Mouse (Mus musculus) MEL (cell line): ENCODE data around the gene Hinfp. TPM values are rescaled to one million over a fixed set of nuclear protein-coding genes. Genes with fewer than 3 reads are reported as not detected.

ENCODE experiments used
- DNase-seq: peaks from one replicate; pipeline ENCODE4 v3.0.0; 2011; ENCODE audit warnings: low read depth, low spot score
- H3K27ac ChIP-seq: 2 replicates; pipeline ENCODE4 v1.5.1; 2012; ENCODE audit warnings: low read depth, mild to moderate bottlenecking, control low read depth, low read length, moderate library complexity; ENCODE audit not compliant: control insufficient read depth
- H3K27me3 ChIP-seq, 2 experiments: fragments of 150-350 bp in 1 of 2; sonication (generic) in 1 of 2; 2 replicates each; pipeline ENCODE4 v1.6.1; 2012; ENCODE audit warnings: low read length in 2 of 2, mild to moderate bottlenecking in 2 of 2, improper control_type of control experiment in 1 of 2, moderate library complexity in 1 of 2; ENCODE audit not compliant: insufficient read depth in 2 of 2, control insufficient read depth in 1 of 2
- H3K36me3 ChIP-seq, 2 experiments: 2 replicates each; pipeline ENCODE4 v1.6.1; 2012 to 2014; ENCODE audit warnings: low read length in 2 of 2, improper control_type of control experiment in 1 of 2, inconsistent platforms in 1 of 2, mild to moderate bottlenecking in 1 of 2; ENCODE audit not compliant: insufficient read depth in 2 of 2, control insufficient read depth in 1 of 2
- H3K4me1 ChIP-seq, 2 experiments: fragments of 150-350 bp in 1 of 2; sonication (generic) in 1 of 2; 2 replicates each; pipeline ENCODE4 v1.6.1; 2012; ENCODE audit warnings: low read length in 2 of 2, improper control_type of control experiment in 1 of 2, mild to moderate bottlenecking in 1 of 2; ENCODE audit not compliant: insufficient read depth in 2 of 2, control insufficient read depth in 1 of 2
- H3K4me3 ChIP-seq, 2 experiments: fragments of 150-350 bp in 1 of 2; sonication (generic) in 1 of 2; 2 replicates each; pipeline ENCODE4 v1.5.1; 2012; ENCODE audit warnings: low read depth in 2 of 2, low read length in 2 of 2, mild to moderate bottlenecking in 2 of 2, moderate library complexity in 2 of 2, control low read depth in 1 of 2, improper control_type of control experiment in 1 of 2; ENCODE audit not compliant: control insufficient read depth in 1 of 2, insufficient read depth in 1 of 2
- H3K79me2 ChIP-seq: 2 replicates; pipeline ENCODE4 v1.6.1; 2012; ENCODE audit warnings: mild to moderate bottlenecking, low read length, moderate library complexity; ENCODE audit not compliant: control insufficient read depth, poor library complexity, insufficient read depth
- H3K9ac ChIP-seq: 2 replicates; pipeline ENCODE4 v1.6.1; 2012; ENCODE audit warnings: low read depth, mild to moderate bottlenecking, control low read depth, low read length, moderate library complexity; ENCODE audit not compliant: control insufficient read depth, poor library complexity, severe bottlenecking
- H3K9me3 ChIP-seq: fragments of 150-350 bp; sonication (generic); replicated peaks from 2 replicates; pipeline ENCODE4 v1.6.1; 2012; ENCODE audit warnings: mild to moderate bottlenecking, low read length, improper control_type of control experiment, moderate library complexity; ENCODE audit not compliant: insufficient read depth
- BHLHE40 ChIP-seq: IDR thresholded peaks from 2 replicates; pipeline ENCODE4 v1.6.1; 2012; ENCODE audit warnings: low read depth, mild to moderate bottlenecking, inconsistent platforms, low read length, improper control_type of control experiment, borderline replicate concordance
- CHD1 ChIP-seq: IDR thresholded peaks from 2 replicates; pipeline ENCODE4 v1.6.1; 2012; ENCODE audit warnings: low read depth, mild to moderate bottlenecking, inconsistent platforms, low read length, improper control_type of control experiment
- CHD2 ChIP-seq: IDR thresholded peaks from 2 replicates; pipeline ENCODE4 v1.6.1; 2011; ENCODE audit warnings: low read length, improper control_type of control experiment
- CTCF ChIP-seq, 3 experiments: IDR thresholded peaks in 2 of 3; conservative IDR thresholded peaks in 1 of 3; 2 replicates each; pipeline ENCODE4 v1.5.1; 2011 to 2012; ENCODE audit warnings: low read length in 3 of 3, low read depth in 2 of 3, mild to moderate bottlenecking in 2 of 3, improper control_type of control experiment in 1 of 3, inconsistent platforms in 1 of 3, mixed read lengths in 1 of 3, moderate library complexity in 1 of 3; ENCODE audit not compliant: control insufficient read depth in 1 of 3, insufficient read depth in 1 of 3, poor library complexity in 1 of 3, severe bottlenecking in 1 of 3
- E2F4 ChIP-seq: IDR thresholded peaks from 2 replicates; pipeline ENCODE4 v1.6.1; 2011; ENCODE audit warnings: low read depth, low read length, improper control_type of control experiment, borderline replicate concordance
- ELF1 ChIP-seq: IDR thresholded peaks from 2 replicates; pipeline ENCODE4 v1.6.1; 2014; ENCODE audit warnings: low read depth, mild to moderate bottlenecking, inconsistent platforms, low read length, improper control_type of control experiment, moderate library complexity
- EP300 ChIP-seq, 2 experiments: IDR thresholded peaks; 2 replicates each; pipeline ENCODE4 v1.6.1; 2011; ENCODE audit warnings: improper control_type of control experiment in 2 of 2, low read length in 2 of 2, low read depth in 1 of 2, mild to moderate bottlenecking in 1 of 2
- ETS1 ChIP-seq: IDR thresholded peaks from 2 replicates; pipeline ENCODE4 v1.6.1; 2012; ENCODE audit warnings: low read depth, mild to moderate bottlenecking, inconsistent platforms, low read length, improper control_type of control experiment, moderate library complexity
- HCFC1 ChIP-seq: IDR thresholded peaks from 2 replicates; pipeline ENCODE4 v1.6.1; 2012; ENCODE audit warnings: low read depth, mild to moderate bottlenecking, inconsistent platforms, low read length, improper control_type of control experiment, moderate library complexity
- JUND ChIP-seq: IDR thresholded peaks from 2 replicates; pipeline ENCODE4 v1.6.1; 2011; ENCODE audit warnings: low read depth, mild to moderate bottlenecking, improper control_type of control experiment, low read length
- KAT2A ChIP-seq: conservative IDR thresholded peaks from 2 replicates; pipeline ENCODE4 v1.6.1; 2012; ENCODE audit warnings: low read depth, low read length, improper control_type of control experiment, inconsistent platforms
- MAFK ChIP-seq: IDR thresholded peaks from 2 replicates; pipeline ENCODE4 v1.6.1; 2011; ENCODE audit warnings: low read depth, mild to moderate bottlenecking, low read length, improper control_type of control experiment, borderline replicate concordance
- MAX ChIP-seq: IDR thresholded peaks from 2 replicates; pipeline ENCODE4 v1.6.1; 2011; ENCODE audit warnings: low read length, improper control_type of control experiment
- MAZ ChIP-seq: IDR thresholded peaks from 2 replicates; pipeline ENCODE4 v1.6.1; 2012; ENCODE audit warnings: low read depth, mild to moderate bottlenecking, inconsistent platforms, low read length, improper control_type of control experiment
- MEF2A ChIP-seq: IDR thresholded peaks from 2 replicates; pipeline ENCODE4 v1.6.1; 2014; ENCODE audit warnings: low read depth, mild to moderate bottlenecking, inconsistent platforms, low read length, improper control_type of control experiment; ENCODE audit not compliant: poor library complexity, insufficient replicate concordance, severe bottlenecking; ENCODE audit errors: extremely low read depth
- MXI1 ChIP-seq: IDR thresholded peaks from 2 replicates; pipeline ENCODE4 v1.6.1; 2011; ENCODE audit warnings: mild to moderate bottlenecking, low read depth, low read length, improper control_type of control experiment
- MYB ChIP-seq: IDR thresholded peaks from 2 replicates; pipeline ENCODE4 v1.6.1; 2011; ENCODE audit warnings: mild to moderate bottlenecking, low read depth, low read length, improper control_type of control experiment
- MYC ChIP-seq: IDR thresholded peaks from 2 replicates; pipeline ENCODE4 v1.6.1; 2011; ENCODE audit warnings: low read depth, mild to moderate bottlenecking, low read length, improper control_type of control experiment, moderate library complexity
- NELFE ChIP-seq: IDR thresholded peaks from 2 replicates; pipeline ENCODE4 v1.6.1; 2011; ENCODE audit warnings: low read depth, low read length, improper control_type of control experiment
- POLR2A ChIP-seq, 2 experiments: IDR thresholded peaks; 2 replicates each; pipeline ENCODE4 v1.6.1; 2011 to 2012; ENCODE audit warnings: low read length in 2 of 2, mild to moderate bottlenecking in 2 of 2, control low read depth in 1 of 2, improper control_type of control experiment in 1 of 2, low read depth in 1 of 2, moderate library complexity in 1 of 2; ENCODE audit not compliant: control insufficient read depth in 1 of 2, insufficient read depth in 1 of 2, poor library complexity in 1 of 2
- POLR2AphosphoS2 ChIP-seq: IDR thresholded peaks from 2 replicates; pipeline ENCODE4 v1.6.1; 2011; ENCODE audit warnings: low read length, improper control_type of control experiment
- POLR2AphosphoS5 ChIP-seq: IDR thresholded peaks from 2 replicates; pipeline ENCODE4 v1.6.1; 2012; ENCODE audit warnings: low read depth, borderline replicate concordance, mild to moderate bottlenecking, inconsistent platforms, low read length, moderate library complexity, mixed read lengths
- RAD21 ChIP-seq: IDR thresholded peaks from 2 replicates; pipeline ENCODE4 v1.6.1; 2011; ENCODE audit warnings: mild to moderate bottlenecking, low read depth, low read length, improper control_type of control experiment
- RCOR1 ChIP-seq: IDR thresholded peaks from 2 replicates; pipeline ENCODE4 v1.6.1; 2012; ENCODE audit warnings: low read depth, mild to moderate bottlenecking, inconsistent platforms, low read length, improper control_type of control experiment
- SIN3A ChIP-seq: IDR thresholded peaks from 2 replicates; pipeline ENCODE4 v1.6.1; 2012; ENCODE audit warnings: low read length, improper control_type of control experiment, inconsistent platforms
- SMC3 ChIP-seq: IDR thresholded peaks from 2 replicates; pipeline ENCODE4 v1.6.1; 2011; ENCODE audit warnings: low read depth, low read length, improper control_type of control experiment
- TBP ChIP-seq: IDR thresholded peaks from 2 replicates; pipeline ENCODE4 v1.8.0; 2011; ENCODE audit warnings: low read depth, low read length, improper control_type of control experiment
- TCF12 ChIP-seq: IDR thresholded peaks from 2 replicates; pipeline ENCODE4 v1.6.1; 2014; ENCODE audit warnings: low read depth, mild to moderate bottlenecking, inconsistent platforms, low read length, improper control_type of control experiment, moderate library complexity
- UBTF ChIP-seq: IDR thresholded peaks from 2 replicates; pipeline ENCODE4 v1.6.1; 2012; ENCODE audit warnings: low read depth, mild to moderate bottlenecking, inconsistent platforms, low read length, improper control_type of control experiment, moderate library complexity, borderline replicate concordance; ENCODE audit not compliant: insufficient read depth
- USF1 ChIP-seq: IDR thresholded peaks from 2 replicates; pipeline ENCODE4 v1.6.1; 2014; ENCODE audit warnings: low read depth, mild to moderate bottlenecking, inconsistent platforms, low read length, improper control_type of control experiment, moderate library complexity
- USF2 ChIP-seq, 2 experiments: IDR thresholded peaks; 2 replicates each; pipeline ENCODE4 v1.6.1; 2011 to 2012; ENCODE audit warnings: improper control_type of control experiment in 2 of 2, low read length in 2 of 2, borderline replicate concordance in 1 of 2, inconsistent platforms in 1 of 2, low read depth in 1 of 2, mild to moderate bottlenecking in 1 of 2; ENCODE audit not compliant: insufficient read depth in 1 of 2
- ZC3H11A ChIP-seq: IDR thresholded peaks from 2 replicates; pipeline ENCODE4 v1.6.1; 2012; ENCODE audit warnings: low read depth, mild to moderate bottlenecking, inconsistent platforms, low read length, improper control_type of control experiment
- ZKSCAN1 ChIP-seq: IDR thresholded peaks from 2 replicates; pipeline ENCODE4 v1.6.1; 2012; ENCODE audit warnings: low read depth, mild to moderate bottlenecking, inconsistent platforms, low read length, improper control_type of control experiment, moderate library complexity
- polyA plus RNA-seq, 2 experiments: library from polyadenylated mRNA; stranded (reverse) in 1 of 2; unstranded in 1 of 2; fragments of >175 nt in 1 of 2; fragments of >200 nt in 1 of 2; gene quantifications; 2 replicates each; pipeline versions ENCODE4 v1.2.1 to v1.2.4; 2012; ENCODE audit warnings: low replicate concordance in 2 of 2, low read depth in 1 of 2; ENCODE audit not compliant: insufficient read length in 2 of 2, insufficient read depth in 1 of 2, missing spikeins in 1 of 2
- total RNA-seq: library from RNA; depleted of rRNA; stranded (reverse); fragments of 300-350 nt; gene quantifications from 2 replicates; pipeline ENCODE4 v1.2.3, GENCODE M21; 2012

Hinfp gene
- total and polyA plus RNA-seq, 3 experiments, result 16.4 to 31.3 TPM; not detected in 1

GRCm38 (mm10) chr9:44268027-44268360 is 37.5 kb downstream of the Hinfp start:
- DNase-seq, result peak; percentile 92
- peak overlapping the region; percentile 66 to 77 for H3K4me3 ChIP-seq
- no peaks in the 10 kb centered on the region; the same call in 1 of the 2 replicates for H3K79me2 ChIP-seq
- no peak for TF ChIP-seq USF2 (IDR thresholded peaks at IDR 0.05; ENCODE audit: borderline replicate concordance in 1 of 2, insufficient read depth in 1 of 2, low read depth in 1 of 2, low read length in 2 of 2)
- TF ChIP-seq HCFC1, result peak; percentile 21; the same call in 1 of the 2 replicates
- peak; percentile 62; the same call in 1 of the 2 replicates for TF ChIP-seq MAZ
- peak; percentile 27 to 76; a peak in 1 of 4 replicates for TF ChIP-seq POLR2A (IDR thresholded peaks at IDR 0.05; ENCODE audit: control insufficient read depth in 1 of 2, insufficient read depth in 1 of 2, low read depth in 1 of 2, low read length in 2 of 2, poor library complexity in 1 of 2)
- TF ChIP-seq POLR2AphosphoS5, result no peak
- no peak for TF ChIP-seq MAFK
- no peak for TF ChIP-seq USF1
- TF ChIP-seq MEF2A, result no peak
- no peak for TF ChIP-seq RCOR1
- TF ChIP-seq BHLHE40, result no peak
- no peak for TF ChIP-seq MYB
- TF ChIP-seq E2F4, result no peak
- TF ChIP-seq NELFE, result peak; percentile 40
- TF ChIP-seq TCF12, result no peak
- no peak for TF ChIP-seq CHD2
- 0 out of 2 replicates have a peak, but pooled peaks have one; percentile 39 for TF ChIP-seq POLR2AphosphoS2
- no peak for TF ChIP-seq ZKSCAN1
- no peak for TF ChIP-seq JUND
- TF ChIP-seq MYC, result no peak
- TF ChIP-seq RAD21, result peak; percentile 16
- peak; percentile 47; the same call in 1 of the 2 replicates for TF ChIP-seq ETS1
- TF ChIP-seq UBTF, result no peak; the same call in 1 of the 2 replicates
- 0 out of 2 replicates have a peak, but pooled peaks have one; percentile 20 for TF ChIP-seq ELF1
- TF ChIP-seq CTCF (IDR thresholded peaks at IDR 0.05 in 2 of 3, conservative IDR thresholded peaks at IDR 0.05 in 1 of 3; ENCODE audit: control insufficient read depth in 1 of 3, insufficient read depth in 1 of 3, low read depth in 2 of 3, low read length in 3 of 3, poor library complexity in 1 of 3, severe bottlenecking in 1 of 3), result peak; percentile 59 to 88 (median 70); a peak in 5 of 6 replicates
- no peak for TF ChIP-seq MAX
- TF ChIP-seq MXI1, result 0 out of 2 replicates have a peak, but pooled peaks have one; percentile 3
- no peak for TF ChIP-seq ZC3H11A
- no peak for TF ChIP-seq EP300 (IDR thresholded peaks at IDR 0.05; ENCODE audit: low read depth in 1 of 2, low read length in 2 of 2)
- TF ChIP-seq KAT2A, result no peak
- TF ChIP-seq CHD1, result no peak
- 0 out of 2 replicates have a peak, but pooled peaks have one; percentile 13 for TF ChIP-seq SIN3A
- TF ChIP-seq SMC3, result peak; percentile 64
- 0 out of 2 replicates have a peak, but pooled peaks have one; percentile 22 for TF ChIP-seq TBP
- TF ChIP-seq, all 39 proteins: peak for 13
- H3K9ac ChIP-seq, result peak overlapping the region; percentile 87
- peak overlapping the region; percentile 75 for H3K27ac ChIP-seq
- H3K36me3 ChIP-seq, result peaks cover 0 to 6% of the 10 kb centered on the region in 2 experiments; a peak in 1 of 4 replicates
- H3K9me3 ChIP-seq, result no peaks in the 10 kb centered on the region
- H3K27me3 ChIP-seq, result no peaks in the 10 kb centered on the region
- H3K4me1 ChIP-seq, result peaks cover 0 to 8% of the 10 kb centered on the region in 2 experiments; a peak in 1 of 4 replicates
